Mouse (Mus musculus) left cerebral cortex, postnatal 25 days (tissue): Measurements from ENCODE around the gene Stum. TPM values are rescaled to one million over a fixed set of nuclear protein-coding genes. Genes with fewer than 3 reads are reported as not detected.
"Not testable (repeated sequence)": the region's sequence is repeated elsewhere in the genome, so short reads cannot be mapped to it uniquely, and the experiment has no call there.

ENCODE experiments used
- DNase-seq, 2 experiments: peaks; one replicate each; pipeline ENCODE4 v3.0.0; 2022; ENCODE audit warnings: low spot score in 2 of 2, mixed read lengths in 1 of 2
- intact Hi-C: fragments of 180-260 bp; cut with DNase I; formaldehyde crosslinking; loops from one replicate; pipeline ENCODE4 v1.15.1; 2025
- total RNA-seq, 2 experiments: library from RNA; stranded (reverse); gene quantifications; 2 replicates each; pipeline ENCODE4 v1.2.3; 2021

The Stum gene
- total RNA-seq, 2 experiments from 2014 or later: 157 to 180 TPM

DNA sequence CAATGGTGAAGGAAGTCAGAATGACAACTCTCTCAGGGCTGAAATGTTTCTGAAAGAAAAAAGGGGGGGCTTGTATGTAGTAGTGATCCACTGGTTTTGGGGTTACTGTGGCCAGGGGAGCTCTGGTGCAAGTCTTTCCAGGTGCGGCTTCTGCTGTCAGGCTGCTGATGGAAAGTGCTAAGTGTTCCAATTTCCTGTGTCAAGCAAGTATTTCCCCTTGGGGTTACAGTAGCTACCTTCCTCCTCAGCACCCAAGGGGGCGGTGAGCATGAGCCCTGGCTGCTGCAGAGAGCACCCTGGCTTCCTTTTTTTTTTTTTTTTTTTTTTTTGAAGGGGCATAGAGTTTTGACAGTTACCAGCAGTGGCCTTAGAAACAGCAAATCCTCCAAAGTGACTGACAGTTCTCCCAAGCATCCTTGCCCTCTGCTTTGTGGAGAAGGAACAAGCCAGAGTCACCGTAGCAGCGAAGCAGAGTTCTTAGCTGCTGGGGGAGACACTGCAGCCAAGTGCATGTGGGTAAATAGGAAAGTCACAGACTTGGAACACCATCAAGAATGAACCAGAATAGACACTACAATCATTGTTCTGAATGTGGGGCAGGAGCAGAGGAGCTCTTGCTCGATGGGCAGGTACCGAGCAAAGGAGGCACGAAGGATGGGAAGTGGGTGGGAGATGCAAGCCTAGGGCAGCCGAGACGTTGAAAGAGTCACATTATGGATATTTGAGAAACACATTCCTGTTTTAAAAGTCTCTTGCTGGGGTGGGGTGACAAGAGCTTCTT is 90.1 kb downstream of the Stum start:
- intact Hi-C loops: no loop called here
- no peak for DNase-seq

- intact Hi-C loops: no loop called here
- no peak for DNase-seq
These were observed 91.0 kb downstream of the Stum start for GRCm38 (mm10) chr1:180392137-180392798.

DNA sequence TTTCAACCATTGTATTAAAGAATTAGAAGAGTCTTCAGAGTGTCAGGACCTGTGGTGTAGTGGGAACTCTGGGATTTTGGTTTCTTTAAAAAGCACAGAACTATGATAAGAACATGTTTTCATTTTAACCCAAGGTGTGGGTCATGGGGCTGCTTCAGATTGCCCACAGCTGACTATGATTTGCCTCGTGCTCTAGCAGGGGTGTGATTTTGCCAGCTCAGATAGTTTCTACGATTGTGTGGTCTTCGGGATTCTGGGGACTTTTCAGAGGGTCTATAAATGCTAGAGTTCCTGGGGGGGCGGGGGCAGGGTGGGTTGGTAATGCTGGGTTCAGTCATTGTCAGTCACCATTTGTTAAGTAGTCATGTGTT is 91.7 kb downstream of the Stum start:
- intact Hi-C loops: no loop called here
- no peak for DNase-seq

DNA sequence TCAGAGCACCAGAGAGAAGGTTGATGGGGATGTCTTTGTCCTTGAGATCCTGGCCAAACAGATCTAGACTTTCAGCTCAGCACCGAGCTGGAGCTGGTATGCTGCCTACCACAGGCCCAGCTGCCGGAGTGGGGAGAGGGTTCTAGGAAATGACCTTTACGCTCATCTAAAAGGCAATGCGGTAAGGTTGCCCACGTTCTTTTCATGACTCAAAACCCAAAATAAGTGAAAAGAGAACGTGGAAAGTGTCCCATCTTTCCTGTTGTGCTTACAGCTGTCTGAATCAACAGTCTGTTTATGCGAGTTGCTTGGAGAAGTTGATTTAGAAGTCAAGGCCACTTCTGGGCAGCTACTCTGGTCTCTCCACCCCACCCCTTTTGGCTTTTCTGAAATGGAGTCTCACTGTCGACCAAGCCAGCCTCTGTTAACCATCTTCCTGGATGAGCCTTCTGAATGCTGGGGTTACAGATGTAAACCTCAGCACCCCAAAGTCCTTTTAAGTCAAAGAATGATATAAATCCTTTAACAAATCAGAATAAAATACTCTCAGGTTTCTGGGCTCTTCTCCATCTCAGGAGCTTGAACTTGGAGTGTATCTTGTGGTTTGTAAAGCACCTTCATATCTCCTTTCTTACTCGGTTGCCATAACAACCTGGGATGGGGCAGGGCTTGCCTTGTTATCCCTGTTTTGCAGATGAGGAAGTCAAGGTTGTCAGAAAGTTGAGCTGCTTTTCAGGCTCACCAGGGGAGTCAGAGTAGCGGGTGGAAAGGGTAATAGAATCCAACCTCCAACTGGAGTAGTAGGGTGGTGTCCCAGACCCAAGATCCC is 92.3 kb downstream of the Stum start:
- DNase-seq: no peak
- intact Hi-C loops: no loop called here

GRCm38 (mm10) chr1:180390321-180390731 is 93.0 kb downstream of the Stum start:
- intact Hi-C loops: no loop called here
- no peak for DNase-seq

GRCm38 (mm10) chr1:180389213-180389760 is 94.0 kb downstream of the Stum start:
- intact Hi-C loops: not testable (repeated sequence)

DNA sequence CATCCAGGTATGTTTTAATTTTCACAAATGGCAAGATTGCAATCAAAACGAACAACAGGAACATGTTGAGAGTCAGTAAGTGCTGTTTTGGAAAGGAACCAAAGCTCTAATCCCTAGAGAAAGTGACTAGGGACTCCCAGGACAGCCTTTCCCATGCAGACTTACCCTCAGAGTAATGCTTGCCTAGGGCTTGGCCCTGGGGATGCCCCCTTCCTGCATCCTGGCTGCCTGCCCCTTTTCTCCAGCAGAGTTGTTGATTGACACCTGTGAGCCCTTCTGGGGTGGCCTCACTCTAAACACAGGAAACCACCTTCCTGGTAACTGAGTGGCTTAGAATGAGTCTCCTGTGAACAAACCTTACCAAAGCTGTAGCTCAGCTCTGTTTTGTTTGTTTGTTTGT is 94.8 kb downstream of the Stum start:
- intact Hi-C loops: no loop called here
- no peak for DNase-seq

More at GRCm38 (mm10) chr1:180389213-180389760, 94.0 kb downstream of the Stum start:
- not testable (repeated sequence) for DNase-seq

DNA sequence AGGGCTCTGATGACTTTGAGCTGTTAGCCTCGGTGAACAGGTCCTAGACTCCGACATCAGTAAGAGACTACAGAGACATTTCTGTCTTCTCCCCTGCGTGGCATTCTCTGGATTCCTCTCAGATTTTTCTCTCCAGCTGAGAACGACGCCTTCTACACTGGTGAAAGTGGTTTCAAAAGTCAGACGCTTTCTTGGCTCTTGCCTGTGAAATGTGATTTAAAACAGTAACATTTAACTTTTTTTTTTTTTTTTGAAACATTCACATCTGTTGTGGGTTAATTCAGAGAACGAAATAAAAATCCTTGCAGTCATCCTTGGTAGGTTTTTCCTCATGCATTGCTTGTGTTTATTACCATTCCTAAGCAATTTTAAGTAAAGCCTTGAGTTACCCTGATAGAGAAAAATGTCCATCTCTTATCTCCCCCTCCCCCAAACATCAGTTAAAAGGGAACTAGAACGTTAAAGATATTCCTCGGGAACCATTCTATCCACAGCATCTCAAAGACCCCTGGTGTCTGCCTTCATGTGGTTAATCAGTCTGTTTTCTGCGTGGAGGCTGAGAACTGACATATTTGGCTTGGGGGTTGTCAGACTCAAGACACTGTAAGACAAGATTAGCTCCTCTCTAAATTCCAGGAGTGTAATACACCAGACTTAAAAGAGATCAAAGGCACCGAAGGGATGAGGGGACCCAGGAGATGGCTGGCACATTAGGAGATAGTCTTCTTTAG is 95.4 kb downstream of the Stum start:
- intact Hi-C loops: loop anchor here (2.0 kb wide), 1 partner anchor 57 kb away; the partner anchor contains the start of gene Itpkb
- no peak for DNase-seq

- intact Hi-C loops: loop anchor here (2.0 kb wide), 1 partner anchor 56 kb away; the partner anchor contains the start of gene Itpkb
- peak; percentile 97 to 99 for DNase-seq
These were observed 96.2 kb downstream of the Stum start for GRCm38 (mm10) chr1:180386951-180387749.

- DNase-seq: no peak
- intact Hi-C loops: no loop called here
These were observed 98.0 kb downstream of the Stum start for GRCm38 (mm10) chr1:180385308-180385707.

GRCm38 (mm10) chr1:180384486-180384885 is 98.8 kb downstream of the Stum start:
- intact Hi-C loops: no loop called here
- peak in 1 of 2 experiments; percentile 78 for DNase-seq

GRCm38 (mm10) chr1:180383884-180384283 is 99.4 kb downstream of the Stum start:
- no peak for DNase-seq
- intact Hi-C loops: no loop called here

Other genes starting within 250 kb of the Stum start
- gene Psen2, start 220.1 kb downstream of the Stum start, total RNA-seq: 10 to 100 TPM; 18.1 to 21.6 TPM
- 10 to 100 TPM; 15.4 to 16.5 TPM for gene Itpkb, start 153.0 kb downstream of the Stum start, total RNA-seq
- 10 to 100 TPM; 85.2 to 92.0 TPM for gene Parp1, start 85.4 kb upstream of the Stum start, total RNA-seq
- 1 to 10 TPM; 4.3 to 5.1 TPM for gene Lin9, start 157.6 kb upstream of the Stum start, total RNA-seq
- gene Mixl1, start 213.5 kb upstream of the Stum start, total RNA-seq: not detected
- 10 to 100 TPM; 32.6 to 33.6 TPM for gene Acbd3, start 242.5 kb upstream of the Stum start, total RNA-seq